Mouse (Mus musculus): Measurements from ENCODE around the gene Clpx.

GRCm38 (mm10) chr9:65353251-65353650, 59.2 kb downstream of the Clpx start:
- TF ChIP-seq CTCF (IDR thresholded peaks at IDR 0.05; ENCODE audit: control insufficient read depth, insufficient read depth, insufficient replicate concordance, low read depth, low read length) (no peak), POLR2A (IDR thresholded peaks at IDR 0.05; ENCODE audit: control insufficient read depth, low read depth, low read length) (no peak)

Measured in testis, adult 2 months (tissue).